16 mouse cellular contexts compared by ENCODE assay signal in genomic region chr11:54248940-54249717, GRCm38 (mm10). TPM values are rescaled to one million over a fixed set of nuclear protein-coding genes. Genes with fewer than 3 reads are reported as not detected.
A peak's percentile ranks its signal among the peaks of the same experiment; 100 is the strongest.
DNase-seq lines count a peak whose midpoint lies in the region; ATAC-seq lines count a peak whose summit lies in the region.
"Had no signal": no experiment of that assay in that cellular context is flagged by ENCODE, and none has a peak within 500 bp of the region (broad histone marks: within the 10 kb centered on the region; RNA-seq: fewer than 3 reads in every experiment).

Csf2 (minus strand) TSS chr11:54249667.

- peak; percentile 73 for ATAC-seq in liver, embryonic 13.5 days (ENCODE audit: low read depth)
- ATAC-seq in megakaryocyte progenitor cell, adult 5-6 weeks (replicated peaks; ENCODE audit: poor library complexity): peak; percentile 90

- H3K27ac ChIP-seq in liver, embryonic 13.5 days: no peak within 1 kb of the TSS
- H3K27ac ChIP-seq: embryonic facial prominence, embryonic 15.5 days; hindbrain, embryonic 15.5 days; macrophage had no signal

- no peaks in the 10 kb centered on the region for H3K9me3 ChIP-seq in liver, embryonic 13.5 days (replicated peaks)
- H3K9me3 ChIP-seq: embryonic facial prominence, embryonic 15.5 days; hindbrain, embryonic 15.5 days had no signal

- no peak within 1 kb of the TSS for H3K4me2 ChIP-seq in liver, embryonic 13.5 days
- H3K4me2 ChIP-seq: embryonic facial prominence, embryonic 15.5 days; hindbrain, embryonic 15.5 days had no signal

- H3K4me1 ChIP-seq in liver, embryonic 13.5 days (replicated peaks): peaks cover 14% of the 10 kb centered on the region
- H3K4me1 ChIP-seq: embryonic facial prominence, embryonic 15.5 days; hindbrain, embryonic 15.5 days had no signal

- H3K36me3 ChIP-seq in liver, embryonic 13.5 days: no peaks in the 10 kb centered on the region
- H3K36me3 ChIP-seq: embryonic facial prominence, embryonic 15.5 days; hindbrain, embryonic 15.5 days had no signal

- no peak within 1 kb of the TSS for H3K9ac ChIP-seq in liver, embryonic 13.5 days
- H3K9ac ChIP-seq: embryonic facial prominence, embryonic 15.5 days; hindbrain, embryonic 15.5 days had no signal

- H3K27me3 ChIP-seq in liver, embryonic 13.5 days: no peaks in the 10 kb centered on the region
- H3K27me3 ChIP-seq: hindbrain, embryonic 15.5 days had no signal

- DNase-seq in CD4-positive, CD25-positive, alpha-beta regulatory T cell, adult 2 months (ENCODE audit: low read depth, low spot score): peak; percentile 27
- DNase-seq in T-cell, adult 2 months (ENCODE audit: low spot score): peak; percentile 40
- peak; percentile 48 for DNase-seq in liver, embryonic 13.5 days
- no peak for DNase-seq in ovary, postnatal 36 days (ENCODE audit: low spot score)
- DNase-seq in adrenal gland, postnatal 10 days: no peak
- no peak for DNase-seq in adrenal gland, adult (ENCODE audit: inconsistent age in 2 of 2, low spot score in 1 of 2)
- DNase-seq: adrenal gland, postnatal 36 days; cerebellum, adult 9-10 months; heart, adult 11 months; kidney, postnatal 36 days had no signal

- 18% methylated on average over 11 of the region's 11 CpGs for WGBS in liver, embryonic 13.5 days (ENCODE audit: insufficient replicate concordance)

- H3K4me3 ChIP-seq in liver, embryonic 13.5 days (replicated peaks): no peak within 1 kb of the TSS
- H3K4me3 ChIP-seq: embryonic facial prominence, embryonic 15.5 days; hindbrain, embryonic 15.5 days; myocyte had no signal

RNA-seq across cellular contexts. Expression of gene Csf2, which starts in this region (rescaled TPM):
- not detected in 2 replicates for polyA plus RNA-seq in liver, embryonic 13.5 days (2015; fragmentation: Nextera tagmentation; extraction: Ambion mirVana)
- total RNA-seq in megakaryocyte progenitor cell, adult 5-6 weeks (2015): not detected in 2 replicates
- not detected in 2 replicates for total RNA-seq in megakaryocyte progenitor cell, adult 5-6 weeks (2017)
- total RNA-seq in adrenal gland, postnatal 10 days (2021): not detected
- total RNA-seq: adrenal gland, postnatal 36 days; left cerebral cortex, postnatal 10 days had no signal
- polyA plus RNA-seq: embryonic facial prominence, embryonic 15.5 days; hindbrain, embryonic 15.5 days; macrophage; myocyte had no signal

Comparison
In these comparisons a context has a peak if more than half of its experiments do, and no peak if none do; other contexts are left out.
1. Peak in DNase-seq and ATAC-seq in liver, embryonic 13.5 days; RNA of the gene not detected or under 1 TPM.
2. Peak in ATAC-seq in megakaryocyte progenitor cell, adult 5-6 weeks; RNA of the gene not detected or under 1 TPM.
3. DNase-seq: peak in CD4-positive, CD25-positive, alpha-beta regulatory T cell, adult 2 months (single experiment) and T-cell, adult 2 months (single experiment); none in ovary, postnatal 36 days (single experiment), adrenal gland, postnatal 10 days (single experiment) and adrenal gland, adult (0 of 2).